Mouse (Mus musculus) testis, adult 2 months (tissue): ENCODE data around the gene Elobl. TPM values are rescaled to one million over a fixed set of nuclear protein-coding genes. Genes with fewer than 3 reads are reported as not detected.

Experiments
- H3K27ac ChIP-seq: fragments of 200-500 bp; 2 replicates; pipeline ENCODE4 v1.5.1; 2012; ENCODE audit warnings: low read depth, low read length; ENCODE audit not compliant: control insufficient read depth, insufficient read depth
- H3K27me3 ChIP-seq: fragments of 200-500 bp; 2 replicates; pipeline ENCODE4 v1.6.1; 2012; ENCODE audit warnings: mild to moderate bottlenecking, low read length, moderate library complexity; ENCODE audit not compliant: control insufficient read depth, insufficient read depth
- H3K36me3 ChIP-seq: fragments of 200-500 bp; 2 replicates; pipeline ENCODE4 v1.6.1; 2012; ENCODE audit warnings: mild to moderate bottlenecking, low read length; ENCODE audit not compliant: control insufficient read depth, insufficient read depth
- H3K4me1 ChIP-seq: fragments of 200-500 bp; 2 replicates; pipeline ENCODE4 v1.6.1; 2012; ENCODE audit warnings: low read length; ENCODE audit not compliant: control insufficient read depth, insufficient read depth
- H3K4me3 ChIP-seq: fragments of 200-500 bp; 2 replicates; pipeline ENCODE4 v1.5.1; 2012; ENCODE audit warnings: low read depth, mild to moderate bottlenecking, low read length, moderate library complexity, mixed read lengths; ENCODE audit not compliant: control insufficient read depth
- CTCF ChIP-seq: fragments of 200-500 bp; IDR thresholded peaks from 2 replicates; pipeline ENCODE4 v1.5.1; 2012; ENCODE audit warnings: low read depth, mild to moderate bottlenecking, inconsistent platforms, low read length, moderate library complexity; ENCODE audit not compliant: control insufficient read depth, insufficient read depth, insufficient replicate concordance
- POLR2A ChIP-seq: fragments of 200-500 bp; IDR thresholded peaks from 2 replicates; pipeline ENCODE4 v1.6.1; 2012; ENCODE audit warnings: low read depth, mild to moderate bottlenecking, inconsistent platforms, low read length, moderate library complexity; ENCODE audit not compliant: control insufficient read depth
- polyA plus RNA-seq: library from polyadenylated mRNA; depleted of rRNA; stranded (reverse); fragments of >200 nt; gene quantifications from 2 replicates; pipeline ENCODE4 v1.2.3, GENCODE M21; 2012

The Elobl gene
- polyA plus RNA-seq, 1 experiment = 0.27 TPM

- TF ChIP-seq POLR2A (no peak), CTCF (no peak)
- Histone ChIP-seq H3K27ac (no peak overlapping the region), H3K4me1 (no peaks in the 10 kb centered on the region), H3K4me3 (no peak overlapping the region), H3K27me3 (no peaks in the 10 kb centered on the region), H3K36me3 (no peaks in the 10 kb centered on the region; the same call in 1 of the 2 replicates)
Measured at GRCm38 (mm10) chr11:88941489-88941888, 25.2 kb downstream of the Elobl start.

DNA sequence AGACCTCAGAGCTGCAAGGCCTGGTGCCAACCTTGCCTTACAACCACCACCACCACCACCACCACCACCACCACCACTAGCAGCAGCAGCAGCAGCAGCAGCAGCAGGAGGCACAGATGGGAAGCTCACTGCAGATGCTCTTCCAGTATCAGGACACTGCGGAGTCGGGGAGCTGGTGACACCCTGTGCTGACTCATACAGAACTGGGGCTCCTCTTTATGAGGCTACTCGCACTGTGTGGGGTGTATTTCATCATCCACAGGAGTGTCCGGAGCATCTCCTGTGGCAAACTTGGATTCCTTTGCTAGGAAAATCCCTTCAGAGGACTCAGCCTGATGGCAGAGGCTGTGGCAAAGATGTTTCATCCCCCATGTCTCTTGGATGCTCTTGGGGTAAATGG lies 27.1 kb downstream of the Elobl start:
- no peaks in the 10 kb centered on the region; the same call in none of the 2 replicates for H3K36me3 ChIP-seq

GRCm38 (mm10) chr11:88938770-88939169 lies 28.0 kb downstream of the Elobl start:
- Histone ChIP-seq H3K4me3 (no peak overlapping the region), H3K27me3 (no peaks in the 10 kb centered on the region), H3K36me3 (no peaks in the 10 kb centered on the region; the same call in none of the 2 replicates), H3K27ac (no peak overlapping the region), H3K4me1 (no peaks in the 10 kb centered on the region)
- no peak for TF ChIP-seq CTCF
- TF ChIP-seq POLR2A = no peak

More for the DNA sequence above, 27.1 kb downstream of the Elobl start:
- no peak for TF ChIP-seq POLR2A
- TF ChIP-seq CTCF = no peak
- Histone ChIP-seq H3K27ac (no peak overlapping the region), H3K4me1 (no peaks in the 10 kb centered on the region), H3K4me3 (no peak overlapping the region), H3K27me3 (no peaks in the 10 kb centered on the region)

DNA sequence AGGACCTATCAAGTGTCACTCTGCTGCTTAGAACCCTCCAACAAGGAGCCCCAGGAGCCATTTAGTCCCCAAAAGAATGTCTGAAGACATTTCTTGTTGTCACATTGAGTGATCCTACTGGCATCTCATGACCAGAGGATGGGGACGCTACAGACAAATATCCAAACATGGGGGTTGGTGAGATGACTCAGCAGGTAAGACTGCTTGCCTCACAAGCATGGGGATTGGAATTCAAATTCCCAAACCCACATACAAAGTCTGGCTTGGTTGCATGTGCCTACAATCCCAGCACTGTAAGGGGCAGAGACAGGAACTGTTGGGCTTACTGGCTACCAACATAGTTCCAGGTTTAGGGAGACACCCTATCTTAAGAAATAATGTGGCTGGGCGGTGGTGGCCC lies 28.8 kb downstream of the Elobl start:
- no peaks in the 10 kb centered on the region; the same call in none of the 2 replicates for H3K36me3 ChIP-seq
- H3K27ac ChIP-seq = no peak overlapping the region
- TF ChIP-seq CTCF (no peak), POLR2A (no peak)
- no peaks in the 10 kb centered on the region for H3K4me1 ChIP-seq
- H3K4me3 ChIP-seq = no peak overlapping the region
- no peaks in the 10 kb centered on the region for H3K27me3 ChIP-seq

- Histone ChIP-seq H3K4me3 (no peak overlapping the region), H3K36me3 (no peaks in the 10 kb centered on the region; the same call in 1 of the 2 replicates), H3K27ac (no peak overlapping the region)
Measured at GRCm38 (mm10) chr11:88934089-88935000, 32.4 kb downstream of the Elobl start.

GRCm38 (mm10) chr11:88933030-88933429 lies 33.7 kb downstream of the Elobl start:
- Histone ChIP-seq H3K4me3 (no peak overlapping the region), H3K4me1 (no peaks in the 10 kb centered on the region), H3K27me3 (no peaks in the 10 kb centered on the region), H3K36me3 (no peaks in the 10 kb centered on the region; the same call in 1 of the 2 replicates), H3K27ac (no peak overlapping the region)
- no peak for TF ChIP-seq CTCF
- TF ChIP-seq POLR2A = no peak

More at GRCm38 (mm10) chr11:88934089-88935000, 32.4 kb downstream of the Elobl start:
- H3K27me3 ChIP-seq = no peaks in the 10 kb centered on the region
- TF ChIP-seq CTCF (no peak), POLR2A (no peak)
- no peaks in the 10 kb centered on the region for H3K4me1 ChIP-seq

DNA sequence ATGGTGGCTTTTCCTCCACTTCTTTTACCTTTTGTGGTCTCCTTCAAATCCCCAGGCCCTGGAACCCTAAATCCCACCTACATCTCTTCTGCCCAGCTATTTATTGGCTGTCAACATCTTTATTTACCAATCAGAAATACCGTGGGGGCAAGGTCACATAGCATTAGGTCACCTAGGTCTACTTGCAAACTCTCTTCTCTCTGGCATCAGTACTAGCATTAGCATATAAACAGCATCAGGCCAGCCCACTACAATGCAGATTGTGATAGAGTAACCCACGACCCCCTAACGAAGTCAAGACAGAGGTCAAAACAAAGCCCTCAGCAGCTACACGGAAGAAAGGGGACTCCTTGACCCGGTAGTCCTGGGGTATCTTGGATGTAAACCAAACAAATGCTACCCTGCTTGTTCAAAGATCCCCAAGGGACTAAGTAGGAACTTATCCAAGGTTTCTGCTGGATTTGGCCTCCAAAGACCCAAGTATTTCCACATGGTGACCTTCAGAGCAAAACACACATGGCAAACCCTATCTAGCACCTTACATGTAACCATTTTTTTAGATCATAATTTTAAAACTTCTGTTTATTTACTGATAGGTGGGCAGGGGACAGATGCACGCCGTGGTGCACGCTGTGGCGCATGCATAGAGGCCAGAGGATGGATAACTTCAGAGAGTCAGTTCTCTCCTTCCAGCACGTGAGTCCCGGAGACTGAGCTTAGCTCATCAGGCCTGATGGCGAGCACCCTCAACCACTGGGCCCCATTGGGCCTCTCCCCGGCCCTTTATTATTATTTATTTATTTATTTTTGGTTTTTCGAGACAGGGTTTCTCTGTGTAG lies 34.8 kb downstream of the Elobl start:
- TF ChIP-seq CTCF (no peak), POLR2A (no peak)
- H3K36me3 ChIP-seq = peaks cover 4% of the 10 kb centered on the region; the same call in 1 of the 2 replicates
- no peak overlapping the region for H3K27ac ChIP-seq
- H3K4me3 ChIP-seq = no peak overlapping the region
- H3K27me3 ChIP-seq = no peaks in the 10 kb centered on the region
- H3K4me1 ChIP-seq = no peaks in the 10 kb centered on the region
